20 mouse cellular contexts compared by ENCODE assay signal in the genomic region with DNA sequence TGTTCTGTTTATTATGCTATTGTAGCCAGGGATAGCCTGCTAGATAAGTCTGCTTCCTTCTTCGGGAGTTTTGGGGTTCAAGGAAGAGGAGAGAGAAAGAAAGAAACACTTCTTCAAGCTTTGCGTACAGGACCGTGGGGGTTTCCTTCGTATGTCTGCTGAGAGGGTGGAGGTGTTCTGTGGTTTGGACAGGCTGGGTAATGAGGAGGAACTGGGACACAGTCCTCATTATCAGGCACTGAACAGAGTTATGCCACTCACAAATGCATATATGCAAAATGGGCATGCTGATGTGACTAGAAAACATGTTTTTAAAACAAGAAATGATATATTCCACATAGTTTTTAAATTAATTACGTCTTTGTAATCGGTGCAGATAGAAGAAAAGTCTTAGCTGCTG.
DNase-seq lines count a peak whose midpoint lies in the region; ATAC-seq and TF ChIP-seq lines count a peak whose summit lies in the region.
"Had no signal": no experiment of that assay in that cellular context is flagged by ENCODE, and none has a peak within 500 bp of the region (broad histone marks: within the 10 kb centered on the region; RNA-seq: fewer than 3 reads in every experiment).

No protein-coding gene starts in this region.

- ATAC-seq in lung, embryonic 14.5 days (ENCODE audit: insufficient read depth), result no peak
- ATAC-seq in midbrain, embryonic 16.5 days, result no peak
- ATAC-seq: activated CD4-positive, CD25-positive, alpha-beta regulatory T cell, adult 4 months; CD4-positive, CD25-positive, alpha-beta regulatory T cell, adult 4 months; forebrain, embryonic 15.5 days; Patski had no signal

- WGBS in lung, embryonic 14.5 days, result 75% methylated on average over 6 of the region's 6 CpGs
- WGBS in midbrain, embryonic 16.5 days, result 87% methylated on average over 6 of the region's 6 CpGs

- no peaks in the 10 kb centered on the region for H3K9me3 ChIP-seq in lung, embryonic 14.5 days (ENCODE audit: low read depth, low read length)
- H3K9me3 ChIP-seq in MEL (replicated peaks; ENCODE audit: insufficient read depth, low read length), result no peaks in the 10 kb centered on the region
- H3K9me3 ChIP-seq in midbrain, embryonic 16.5 days (replicated peaks; ENCODE audit: control insufficient read depth, low read length, poor library complexity, severe bottlenecking), result no peaks in the 10 kb centered on the region
- H3K9me3 ChIP-seq: embryonic facial prominence, embryonic 12.5 days; forebrain, embryonic 15.5 days; heart, embryonic 10.5 days had no signal

- TF ChIP-seq RAD21 in MEL (IDR thresholded peaks at IDR 0.05; ENCODE audit: low read depth, low read length), result no peak

- peak overlapping the region; percentile 27 for H3K4me2 ChIP-seq in lung, embryonic 14.5 days
- no peak overlapping the region for H3K4me2 ChIP-seq in midbrain, embryonic 16.5 days (ENCODE audit: low read length)
- H3K4me2 ChIP-seq: embryonic facial prominence, embryonic 12.5 days; forebrain, embryonic 15.5 days had no signal

- peaks cover 5% of the 10 kb centered on the region; the same call in 1 of the 2 replicates for H3K4me1 ChIP-seq in lung, embryonic 14.5 days (ENCODE audit: insufficient read depth)
- peaks cover 0 to 3% of the 10 kb centered on the region in 2 experiments; a peak in 1 of 4 replicates for H3K4me1 ChIP-seq in MEL (ENCODE audit: control insufficient read depth in 1 of 2, insufficient read depth in 2 of 2, low read length in 2 of 2)
- peaks cover 10% of the 10 kb centered on the region for H3K4me1 ChIP-seq in midbrain, embryonic 16.5 days (ENCODE audit: control insufficient read depth, insufficient read depth, low read length)

- no peak for TF ChIP-seq CTCF in lung, embryonic 14.5 days (IDR thresholded peaks at IDR 0.05; ENCODE audit: low read depth)
- no peak for TF ChIP-seq CTCF in MEL (IDR thresholded peaks at IDR 0.05 in 2 of 3, conservative IDR thresholded peaks at IDR 0.05 in 1 of 3; ENCODE audit: control insufficient read depth in 1 of 3, insufficient read depth in 1 of 3, low read depth in 2 of 3, low read length in 3 of 3, poor library complexity in 1 of 3, severe bottlenecking in 1 of 3)

- no peak for DNase-seq in lung, embryonic 14.5 days
- DNase-seq in lung, postnatal 14 days, result no peak
- peak; percentile 18 to 24 for DNase-seq in spleen, postnatal 36 days (ENCODE audit: low spot score in 2 of 2)
- no peak for DNase-seq in spleen, postnatal 10 days (ENCODE audit: low spot score in 2 of 2)
- peak; percentile 64 for DNase-seq in MEL (ENCODE audit: low read depth, low spot score)
- DNase-seq in splenic B cell, adult 2 months (ENCODE audit: low read depth, low spot score), result peak; percentile 45
- no peak for DNase-seq in kidney, postnatal 25 days
- DNase-seq: adrenal gland, postnatal 14 days; cerebellum, adult 11-12 months; cerebellum, adult 9-10 months; cerebellum, postnatal 25 days; heart, adult 18-20 months; heart, postnatal 10 days had no signal

- TF ChIP-seq POLR2A in MEL (IDR thresholded peaks at IDR 0.05; ENCODE audit: control insufficient read depth in 1 of 2, insufficient read depth in 1 of 2, low read depth in 1 of 2, low read length in 2 of 2, poor library complexity in 1 of 2), result no peak

- H3K36me3 ChIP-seq in lung, embryonic 14.5 days (ENCODE audit: insufficient read depth), result no peaks in the 10 kb centered on the region
- H3K36me3 ChIP-seq in MEL (ENCODE audit: control insufficient read depth in 1 of 2, insufficient read depth in 2 of 2, low read length in 2 of 2), result peaks cover 0 to 2% of the 10 kb centered on the region in 2 experiments; a peak in 2 of 4 replicates
- no peaks in the 10 kb centered on the region for H3K36me3 ChIP-seq in splenic B cell, adult 2 months (ENCODE audit: control insufficient read depth, insufficient read depth, low read length, poor library complexity, severe bottlenecking)
- no peaks in the 10 kb centered on the region for H3K36me3 ChIP-seq in midbrain, embryonic 16.5 days (ENCODE audit: control insufficient read depth, insufficient read depth, low read length)
- H3K36me3 ChIP-seq: embryonic facial prominence, embryonic 12.5 days; forebrain, embryonic 15.5 days; heart, embryonic 10.5 days had no signal

- no peak overlapping the region for H3K9ac ChIP-seq in lung, embryonic 14.5 days
- H3K9ac ChIP-seq in MEL (ENCODE audit: control insufficient read depth, low read depth, low read length, poor library complexity, severe bottlenecking), result peak overlapping the region; percentile 63
- H3K9ac ChIP-seq in midbrain, embryonic 16.5 days (ENCODE audit: low read depth, low read length), result no peak overlapping the region
- H3K9ac ChIP-seq: embryonic facial prominence, embryonic 12.5 days; forebrain, embryonic 15.5 days had no signal

- no peak for TF ChIP-seq EP300 in MEL (IDR thresholded peaks at IDR 0.05; ENCODE audit: low read depth in 1 of 2, low read length in 2 of 2)

- H3K4me3 ChIP-seq in lung, embryonic 14.5 days (ENCODE audit: low read depth, low read length), result no peak overlapping the region
- H3K4me3 ChIP-seq in MEL (ENCODE audit: control insufficient read depth in 1 of 2, insufficient read depth in 1 of 2, low read depth in 2 of 2, low read length in 2 of 2), result peak overlapping the region; percentile 65 to 73
- no peak overlapping the region for H3K4me3 ChIP-seq in midbrain, embryonic 16.5 days (ENCODE audit: low read depth, low read length)
- H3K4me3 ChIP-seq: embryonic facial prominence, embryonic 12.5 days; forebrain, embryonic 15.5 days; heart, embryonic 10.5 days had no signal

- H3K27me3 ChIP-seq in lung, embryonic 14.5 days (ENCODE audit: insufficient read depth, low read length), result no peaks in the 10 kb centered on the region
- H3K27me3 ChIP-seq in MEL (ENCODE audit: control insufficient read depth in 1 of 2, insufficient read depth in 2 of 2, low read length in 2 of 2), result no peaks in the 10 kb centered on the region
- H3K27me3 ChIP-seq in splenic B cell, adult 2 months (ENCODE audit: control insufficient read depth, insufficient read depth, low read length, poor library complexity, severe bottlenecking), result no peaks in the 10 kb centered on the region
- H3K27me3 ChIP-seq in midbrain, embryonic 16.5 days (ENCODE audit: control insufficient read depth, insufficient read depth, low read depth, low read length), result peaks cover 19% of the 10 kb centered on the region
- H3K27me3 ChIP-seq: Patski had no signal

- H3K79me2 ChIP-seq in MEL (ENCODE audit: control insufficient read depth, insufficient read depth, low read length, poor library complexity), result no peaks in the 10 kb centered on the region

- H3K27ac ChIP-seq in lung, embryonic 14.5 days (ENCODE audit: low read depth), result no peak overlapping the region
- H3K27ac ChIP-seq in MEL (ENCODE audit: control insufficient read depth, low read depth, low read length), result peak overlapping the region; percentile 19
- no peak overlapping the region for H3K27ac ChIP-seq in midbrain, embryonic 16.5 days (ENCODE audit: low read length)
- H3K27ac ChIP-seq: embryonic facial prominence, embryonic 12.5 days; forebrain, embryonic 15.5 days; heart, embryonic 10.5 days had no signal

TF ChIP-seq in MEL, 35 proteins besides CTCF, POLR2A, EP300 and RAD21:
- TF ChIP-seq GATA1 (IDR thresholded peaks at IDR 0.05; ENCODE audit: low read depth, low read length), result 0 out of 2 replicates have a peak, but pooled peaks have one; percentile 21
- no peak for TF ChIP-seq POLR2AphosphoS5 (IDR thresholded peaks at IDR 0.05; ENCODE audit: borderline replicate concordance, low read depth, low read length)

Comparison
In these comparisons a context has a peak if more than half of its experiments do, and no peak if none do; other contexts are left out.
1. DNase-seq: peak in spleen, postnatal 36 days (2 of 2), MEL (single experiment) and splenic B cell, adult 2 months (single experiment); none in lung, embryonic 14.5 days (single experiment), lung, postnatal 14 days (single experiment), spleen, postnatal 10 days (0 of 2) and kidney, postnatal 25 days (0 of 2).
2. H3K4me3 ChIP-seq: peak in MEL (2 of 2); none in lung, embryonic 14.5 days (single experiment) and midbrain, embryonic 16.5 days (single experiment).